Mouse (Mus musculus): Measurements from ENCODE around the gene Pdgfd. TPM values are rescaled to one million over a fixed set of nuclear protein-coding genes. Genes with fewer than 3 reads are reported as not detected.

The Pdgfd gene
- polyA plus RNA-seq, 1 experiment from 2014 or later, result 6.7 TPM

DNA sequence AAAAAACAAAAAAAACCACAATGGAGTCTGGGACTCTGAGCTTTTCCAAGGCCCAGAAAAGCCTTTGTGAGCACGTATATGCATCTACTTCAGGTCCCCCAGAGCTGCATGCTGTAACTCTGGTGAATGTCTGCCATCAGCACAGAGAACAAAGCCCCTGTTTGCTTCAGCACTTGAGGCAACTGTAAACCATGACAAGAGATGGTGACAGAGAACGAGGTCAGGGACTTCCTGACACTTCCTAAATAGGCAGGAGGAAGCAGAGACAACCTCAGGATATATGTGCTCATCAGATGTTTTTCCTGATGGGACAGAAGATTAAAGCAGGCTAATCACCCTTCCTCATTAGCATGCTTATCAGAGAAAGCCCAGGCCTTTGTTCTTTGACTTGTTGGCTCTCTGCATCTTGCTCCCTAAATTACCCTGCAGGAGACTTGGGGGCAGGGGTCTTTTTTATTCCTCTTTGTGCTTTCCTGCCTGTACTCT lies 120.9 kb downstream of the Pdgfd start:
- ATAC-seq (ENCODE audit: low read depth), result peak; percentile 45; the same call in 1 of the 2 replicates
- Histone ChIP-seq H3K9me3 (ENCODE audit: control insufficient read depth, low read length) (no peaks in the 10 kb centered on the region), H3K4me2 (ENCODE audit: low read depth, low read length) (no peak overlapping the region), H3K27ac (ENCODE audit: low read length) (no peak overlapping the region), H3K27me3 (ENCODE audit: control insufficient read depth, insufficient read depth, low read depth, low read length) (no peaks in the 10 kb centered on the region), H3K9ac (ENCODE audit: low read length) (no peak overlapping the region), H3K4me1 (replicated peaks; ENCODE audit: control insufficient read depth, insufficient read depth, low read length) (no peaks in the 10 kb centered on the region), H3K36me3 (ENCODE audit: control insufficient read depth, insufficient read depth, low read length) (no peaks in the 10 kb centered on the region), H3K4me3 (ENCODE audit: low read length) (no peak overlapping the region)
- WGBS, result 3% methylated on average over 2 of the region's 2 CpGs

DNA sequence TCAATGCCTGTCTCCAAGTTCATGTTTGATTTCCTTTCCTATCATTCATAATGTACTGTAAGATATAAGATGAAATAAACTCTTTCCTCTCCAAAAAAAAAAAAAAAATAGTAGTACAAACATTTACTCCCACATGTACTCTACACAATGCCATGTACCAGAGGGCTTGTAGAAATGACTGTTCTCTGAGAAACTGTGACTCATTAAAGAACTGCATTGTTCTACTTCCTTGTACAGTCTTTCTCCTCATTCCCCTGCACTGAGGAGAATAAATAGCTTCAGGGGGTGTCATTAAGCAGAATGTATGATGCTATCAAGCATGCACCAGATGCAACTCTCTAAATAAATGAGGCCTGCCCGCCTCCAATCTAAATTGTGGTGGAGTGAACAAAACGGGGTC lies 130.2 kb downstream of the Pdgfd start:
- 82% methylated on average over 2 of the region's 2 CpGs for WGBS
- ATAC-seq (ENCODE audit: low read depth), result no peak
- no peak overlapping the region for H3K4me3 ChIP-seq (ENCODE audit: low read length)

DNA sequence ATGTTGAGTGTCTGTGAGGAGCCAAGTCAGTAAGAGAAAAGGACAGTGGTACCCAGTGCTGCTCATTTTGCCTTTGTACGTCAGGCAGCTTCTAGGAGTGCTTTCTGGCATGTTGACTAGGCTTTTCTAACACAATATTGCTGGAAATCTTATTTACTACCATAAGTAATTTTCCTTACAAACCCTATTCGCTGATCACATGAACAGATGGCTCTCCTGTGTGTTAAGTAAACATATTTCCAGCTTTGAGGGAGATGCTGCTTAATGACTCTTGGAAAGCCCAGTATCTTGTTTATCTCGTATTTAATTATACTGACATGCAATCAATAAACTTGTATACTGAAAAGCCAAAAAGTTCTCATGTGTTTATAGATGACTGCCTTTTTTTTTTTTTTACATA lies 133.7 kb downstream of the Pdgfd start:
- H3K4me3 ChIP-seq (ENCODE audit: low read length), result no peak overlapping the region
- 66% methylated on average over 3 of the region's 3 CpGs for whole genome bisulfite sequencing
- no peaks in the 10 kb centered on the region for H3K9me3 ChIP-seq (ENCODE audit: control insufficient read depth, low read length)
- H3K27ac ChIP-seq (ENCODE audit: low read length), result no peak overlapping the region
- no peaks in the 10 kb centered on the region for H3K4me1 ChIP-seq (replicated peaks; ENCODE audit: control insufficient read depth, insufficient read depth, low read length)
- H3K36me3 ChIP-seq (ENCODE audit: control insufficient read depth, insufficient read depth, low read length), result no peaks in the 10 kb centered on the region
- H3K9ac ChIP-seq (ENCODE audit: low read length), result no peak overlapping the region
- ATAC-seq (ENCODE audit: low read depth), result no peak
- H3K4me2 ChIP-seq (ENCODE audit: low read depth, low read length), result no peak overlapping the region
- no peaks in the 10 kb centered on the region for H3K27me3 ChIP-seq (ENCODE audit: control insufficient read depth, insufficient read depth, low read depth, low read length)

More for the DNA sequence above, 130.2 kb downstream of the Pdgfd start:
- H3K9me3 ChIP-seq (ENCODE audit: control insufficient read depth, low read length), result no peaks in the 10 kb centered on the region
- H3K4me1 ChIP-seq (replicated peaks; ENCODE audit: control insufficient read depth, insufficient read depth, low read length), result no peaks in the 10 kb centered on the region
- H3K27ac ChIP-seq (ENCODE audit: low read length), result no peak overlapping the region
- H3K36me3 ChIP-seq (ENCODE audit: control insufficient read depth, insufficient read depth, low read length), result no peaks in the 10 kb centered on the region
- H3K4me2 ChIP-seq (ENCODE audit: low read depth, low read length), result no peak overlapping the region
- H3K27me3 ChIP-seq (ENCODE audit: control insufficient read depth, insufficient read depth, low read depth, low read length), result no peaks in the 10 kb centered on the region
- no peak overlapping the region for H3K9ac ChIP-seq (ENCODE audit: low read length)

DNA sequence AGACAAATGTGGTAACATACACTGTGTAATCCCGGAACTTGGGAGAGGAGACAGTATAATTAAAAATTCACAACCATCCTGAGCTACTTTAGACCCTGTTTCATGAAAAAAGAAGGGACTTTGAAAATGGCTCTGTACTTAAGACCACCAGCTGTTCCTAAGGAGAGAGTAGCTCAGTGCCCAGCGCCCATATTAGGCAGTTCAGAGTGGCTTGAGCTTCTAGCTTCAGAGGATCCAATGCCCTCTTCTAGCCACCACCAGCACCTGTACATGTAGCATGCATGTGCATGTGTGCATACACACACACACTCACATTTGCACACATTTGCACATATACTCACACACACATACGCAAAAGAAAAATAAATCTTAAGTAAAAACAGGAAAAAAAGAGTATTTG lies 136.2 kb downstream of the Pdgfd start:
- Histone ChIP-seq H3K4me3 (ENCODE audit: low read length) (no peak overlapping the region), H3K4me1 (replicated peaks; ENCODE audit: control insufficient read depth, insufficient read depth, low read length) (no peaks in the 10 kb centered on the region), H3K27me3 (ENCODE audit: control insufficient read depth, insufficient read depth, low read depth, low read length) (no peaks in the 10 kb centered on the region), H3K27ac (ENCODE audit: low read length) (no peak overlapping the region), H3K4me2 (ENCODE audit: low read depth, low read length) (no peak overlapping the region), H3K9me3 (ENCODE audit: control insufficient read depth, low read length) (no peaks in the 10 kb centered on the region), H3K9ac (ENCODE audit: low read length) (no peak overlapping the region), H3K36me3 (ENCODE audit: control insufficient read depth, insufficient read depth, low read length) (no peaks in the 10 kb centered on the region)
- no peak for ATAC-seq (ENCODE audit: low read depth)
- WGBS, result 78% methylated on average over 3 of the region's 3 CpGs

DNA sequence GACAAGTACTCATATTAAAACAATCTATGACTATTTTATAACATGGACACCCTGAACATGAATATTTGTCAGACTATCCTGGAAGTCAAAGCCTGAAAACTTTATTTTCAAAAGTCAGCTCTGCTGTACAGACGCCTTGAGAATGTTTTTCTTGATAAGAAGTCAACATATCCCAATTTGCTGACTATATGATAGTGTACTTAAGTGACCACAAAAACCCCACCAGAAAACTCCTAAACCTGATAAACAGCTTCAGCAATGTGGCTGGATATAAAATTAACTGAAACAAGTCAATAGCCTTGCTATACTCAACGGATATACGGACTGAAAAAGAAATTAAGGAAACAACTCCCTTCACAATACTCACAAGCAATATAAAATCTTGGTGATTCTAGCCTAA lies 137.5 kb downstream of the Pdgfd start:
- no peak overlapping the region for H3K4me3 ChIP-seq (ENCODE audit: low read length)
- H3K27me3 ChIP-seq (ENCODE audit: control insufficient read depth, insufficient read depth, low read depth, low read length), result no peaks in the 10 kb centered on the region
- ATAC-seq (ENCODE audit: low read depth), result no peak
- H3K4me2 ChIP-seq (ENCODE audit: low read depth, low read length), result no peak overlapping the region
- H3K27ac ChIP-seq (ENCODE audit: low read length), result no peak overlapping the region
- no peaks in the 10 kb centered on the region for H3K36me3 ChIP-seq (ENCODE audit: control insufficient read depth, insufficient read depth, low read length)
- 81% methylated on average over 3 of the region's 3 CpGs for WGBS
- H3K9ac ChIP-seq (ENCODE audit: low read length), result no peak overlapping the region
- H3K9me3 ChIP-seq (ENCODE audit: control insufficient read depth, low read length), result no peaks in the 10 kb centered on the region
- no peaks in the 10 kb centered on the region for H3K4me1 ChIP-seq (replicated peaks; ENCODE audit: control insufficient read depth, insufficient read depth, low read length)

DNA sequence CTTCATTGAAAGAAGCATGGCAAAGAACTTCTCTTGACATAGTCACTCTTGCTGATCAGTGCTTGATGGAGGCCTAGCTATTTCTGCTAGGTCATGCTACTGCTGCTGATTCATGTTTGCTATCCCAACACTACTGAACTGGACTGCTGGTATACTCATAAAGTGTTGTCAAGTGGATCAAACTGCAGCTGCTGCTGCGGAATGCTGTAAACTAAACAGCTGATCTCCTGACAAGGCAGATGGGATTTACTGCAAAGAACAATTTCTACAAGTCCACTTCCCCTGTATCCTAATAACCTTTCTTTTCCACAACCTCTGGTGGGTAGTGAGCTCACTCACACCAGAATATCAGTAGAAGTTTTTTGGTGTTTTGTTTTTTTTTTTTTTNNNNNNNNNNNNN lies 148.7 kb downstream of the Pdgfd start:
- ATAC-seq (ENCODE audit: low read depth), result no peak
- Histone ChIP-seq H3K9me3 (ENCODE audit: control insufficient read depth, low read length) (no peaks in the 10 kb centered on the region), H3K4me1 (replicated peaks; ENCODE audit: control insufficient read depth, insufficient read depth, low read length) (no peaks in the 10 kb centered on the region), H3K27ac (ENCODE audit: low read length) (no peak overlapping the region), H3K4me2 (ENCODE audit: low read depth, low read length) (no peak overlapping the region), H3K9ac (ENCODE audit: low read length) (no peak overlapping the region), H3K36me3 (ENCODE audit: control insufficient read depth, insufficient read depth, low read length) (no peaks in the 10 kb centered on the region), H3K4me3 (ENCODE audit: low read length) (no peak overlapping the region), H3K27me3 (ENCODE audit: control insufficient read depth, insufficient read depth, low read depth, low read length) (no peaks in the 10 kb centered on the region)
- 64% methylated on average over 1 of the region's 1 CpGs for WGBS

DNA sequence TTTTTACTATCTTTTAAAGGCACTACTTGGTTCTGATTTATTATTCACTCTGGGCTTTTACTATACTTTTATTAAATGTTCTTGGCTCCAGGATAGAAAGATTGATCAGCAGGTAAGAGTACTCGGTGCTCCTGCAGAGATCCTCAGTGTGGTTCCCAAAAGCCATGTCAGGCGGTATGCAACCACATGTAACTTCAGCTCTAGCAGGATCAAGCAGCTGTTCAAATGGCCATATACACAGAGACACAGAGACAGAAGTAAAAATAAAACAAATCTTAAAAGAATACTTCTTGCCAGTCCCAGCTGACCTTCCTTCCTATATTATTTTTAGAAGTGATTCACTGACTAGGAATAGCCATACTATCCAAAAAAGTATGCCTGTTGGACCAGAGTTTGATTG lies 157.0 kb downstream of the Pdgfd start:
- no peaks in the 10 kb centered on the region for H3K36me3 ChIP-seq (ENCODE audit: control insufficient read depth, insufficient read depth, low read length)
- no peak overlapping the region for H3K4me2 ChIP-seq (ENCODE audit: low read depth, low read length)
- H3K4me1 ChIP-seq (replicated peaks; ENCODE audit: control insufficient read depth, insufficient read depth, low read length), result no peaks in the 10 kb centered on the region
- no peak overlapping the region for H3K27ac ChIP-seq (ENCODE audit: low read length)
- no peak overlapping the region for H3K4me3 ChIP-seq (ENCODE audit: low read length)
- no peak overlapping the region for H3K9ac ChIP-seq (ENCODE audit: low read length)
- no peak for ATAC-seq (ENCODE audit: low read depth)
- 89% methylated on average over 2 of the region's 2 CpGs for WGBS
- no peaks in the 10 kb centered on the region for H3K27me3 ChIP-seq (ENCODE audit: control insufficient read depth, insufficient read depth, low read depth, low read length)
- H3K9me3 ChIP-seq (ENCODE audit: control insufficient read depth, low read length), result no peaks in the 10 kb centered on the region

DNA sequence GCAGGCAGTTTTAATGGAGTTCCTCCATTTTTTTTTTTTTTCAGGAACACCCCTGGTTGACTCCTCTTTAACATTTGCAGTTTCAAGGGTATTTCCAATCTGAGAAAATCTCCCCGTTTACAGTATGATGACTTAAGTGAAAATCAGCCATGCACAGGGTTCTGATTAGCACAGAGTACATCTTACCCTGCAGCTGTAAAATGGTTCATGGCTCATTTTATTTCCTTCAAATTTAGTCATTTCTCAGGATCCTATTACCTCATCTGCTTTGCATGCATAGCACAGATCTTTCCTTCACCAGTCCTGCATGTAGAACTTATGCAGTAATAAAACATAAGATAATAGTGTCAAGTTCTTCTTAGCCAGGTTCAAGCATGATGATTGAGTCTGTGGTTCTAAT lies 165.1 kb downstream of the Pdgfd start:
- ATAC-seq (ENCODE audit: low read depth), result no peak
- no peaks in the 10 kb centered on the region for H3K27me3 ChIP-seq (ENCODE audit: control insufficient read depth, insufficient read depth, low read depth, low read length)
- no peak overlapping the region for H3K9ac ChIP-seq (ENCODE audit: low read length)
- H3K4me1 ChIP-seq (replicated peaks; ENCODE audit: control insufficient read depth, insufficient read depth, low read length), result no peaks in the 10 kb centered on the region
- H3K4me2 ChIP-seq (ENCODE audit: low read depth, low read length), result no peak overlapping the region
- H3K27ac ChIP-seq (ENCODE audit: low read length), result no peak overlapping the region
- no peaks in the 10 kb centered on the region for H3K9me3 ChIP-seq (ENCODE audit: control insufficient read depth, low read length)
- 67% methylated on average over 1 of the region's 1 CpGs for WGBS
- H3K4me3 ChIP-seq (ENCODE audit: low read length), result no peak overlapping the region
- no peaks in the 10 kb centered on the region for H3K36me3 ChIP-seq (ENCODE audit: control insufficient read depth, insufficient read depth, low read length)

DNA sequence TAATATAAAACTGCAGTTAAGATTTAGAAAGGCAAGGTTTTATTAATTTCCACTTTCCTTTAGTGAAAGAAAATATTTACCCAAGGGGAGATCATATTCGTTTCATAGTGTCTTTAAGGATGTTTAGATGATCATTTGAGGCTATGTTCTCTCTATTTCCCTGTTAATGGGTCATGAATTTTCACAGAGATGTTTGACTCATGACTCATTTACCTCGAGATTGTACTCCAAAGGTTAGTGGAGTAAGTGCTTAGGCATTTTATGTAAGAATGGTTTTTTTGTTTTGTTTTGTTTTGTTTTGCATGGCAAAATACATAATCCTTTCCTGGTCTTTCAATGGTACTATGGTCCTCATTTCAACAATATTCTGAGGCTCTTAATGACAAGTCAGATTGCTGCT lies 167.9 kb downstream of the Pdgfd start:
- H3K9ac ChIP-seq (ENCODE audit: low read length), result no peak overlapping the region
- H3K4me3 ChIP-seq (ENCODE audit: low read length), result no peak overlapping the region
- no peaks in the 10 kb centered on the region for H3K4me1 ChIP-seq (replicated peaks; ENCODE audit: control insufficient read depth, insufficient read depth, low read length)
- 35% methylated on average over 2 of the region's 2 CpGs for WGBS
- no peak for ATAC-seq (ENCODE audit: low read depth)
- no peaks in the 10 kb centered on the region for H3K36me3 ChIP-seq (ENCODE audit: control insufficient read depth, insufficient read depth, low read length)
- no peaks in the 10 kb centered on the region for H3K9me3 ChIP-seq (ENCODE audit: control insufficient read depth, low read length)
- no peak overlapping the region for H3K27ac ChIP-seq (ENCODE audit: low read length)
- H3K27me3 ChIP-seq (ENCODE audit: control insufficient read depth, insufficient read depth, low read depth, low read length), result no peaks in the 10 kb centered on the region
- no peak overlapping the region for H3K4me2 ChIP-seq (ENCODE audit: low read depth, low read length)

DNA sequence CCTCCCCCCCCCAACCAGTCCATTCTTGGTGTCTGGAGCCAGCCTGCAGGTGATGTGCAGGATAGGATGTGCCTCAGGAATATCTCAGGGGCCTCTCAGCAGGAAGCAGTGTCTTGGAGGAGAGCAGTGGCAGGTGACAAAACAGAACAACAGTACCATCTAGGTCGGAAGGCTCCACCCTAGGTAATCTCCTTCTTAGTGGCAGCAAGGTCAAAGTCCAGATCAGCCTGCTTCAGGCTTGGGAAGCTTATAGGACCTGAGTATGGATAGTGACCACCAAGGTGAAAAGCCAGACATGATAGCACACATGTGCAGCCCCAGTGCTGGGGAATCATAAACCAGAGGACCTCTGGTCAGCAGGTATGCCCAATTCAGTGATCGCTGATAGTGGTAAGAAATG lies 169.5 kb downstream of the Pdgfd start:
- no peak overlapping the region for H3K9ac ChIP-seq (ENCODE audit: low read length)
- H3K4me1 ChIP-seq (replicated peaks; ENCODE audit: control insufficient read depth, insufficient read depth, low read length), result no peaks in the 10 kb centered on the region
- no peak overlapping the region for H3K4me3 ChIP-seq (ENCODE audit: low read length)
- H3K9me3 ChIP-seq (ENCODE audit: control insufficient read depth, low read length), result no peaks in the 10 kb centered on the region
- ATAC-seq (ENCODE audit: low read depth), result no peak
- H3K4me2 ChIP-seq (ENCODE audit: low read depth, low read length), result no peak overlapping the region
- no peaks in the 10 kb centered on the region for H3K27me3 ChIP-seq (ENCODE audit: control insufficient read depth, insufficient read depth, low read depth, low read length)
- H3K36me3 ChIP-seq (ENCODE audit: control insufficient read depth, insufficient read depth, low read length), result no peaks in the 10 kb centered on the region
- WGBS, result 91% methylated on average over 2 of the region's 2 CpGs
- H3K27ac ChIP-seq (ENCODE audit: low read length), result no peak overlapping the region
